In the genomic region with DNA sequence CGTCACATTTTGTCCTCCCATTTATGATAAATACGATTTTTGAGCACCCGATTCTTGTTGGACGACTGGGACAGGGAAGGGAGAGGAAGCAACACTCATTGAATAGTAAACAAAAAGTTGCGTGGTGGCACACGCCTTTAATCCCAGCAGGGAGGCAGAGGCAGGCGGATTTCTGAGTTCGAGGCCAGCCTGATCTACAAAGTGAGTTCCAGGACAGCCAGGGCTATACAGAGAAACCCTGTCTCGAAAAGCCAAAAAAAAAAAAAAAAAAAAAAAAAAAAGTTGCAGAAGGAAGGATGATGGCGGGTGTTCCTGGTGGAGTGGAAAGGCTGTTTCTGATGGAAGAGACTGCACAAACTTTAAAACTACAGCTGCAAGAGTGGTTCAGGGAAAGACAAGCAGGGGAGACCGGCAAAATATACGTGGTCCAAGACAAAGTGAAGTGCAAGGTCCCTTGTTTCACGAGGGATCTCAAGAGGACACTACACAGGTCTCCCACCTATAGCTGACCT, we compare ENCODE assay signal across 8 mouse cellular contexts. TPM values are rescaled to one million over a fixed set of nuclear protein-coding genes. Genes with fewer than 3 reads are reported as not detected.
DNase-seq lines count a peak whose midpoint lies in the region; ATAC-seq and TF ChIP-seq lines count a peak whose summit lies in the region.

No protein-coding gene starts in this region.

- H3K4me3 ChIP-seq in kidney, adult 2 months (ENCODE audit: insufficient read depth, low read depth, low read length): peak overlapping the region; percentile 44
- peak overlapping the region; percentile 54 for H3K4me3 ChIP-seq in brown adipose tissue, adult 24 weeks (ENCODE audit: insufficient read depth, low read depth, low read length)
- H3K4me3 ChIP-seq in hindbrain, postnatal 0 days (ENCODE audit: low read length): peak overlapping the region; percentile 15; the same call in 1 of the 2 replicates
- peak overlapping the region; percentile 62 for H3K4me3 ChIP-seq in midbrain, embryonic 15.5 days

- no peak for ATAC-seq in hindbrain, postnatal 0 days
- peak; percentile 21; the same call in 1 of the 2 replicates for ATAC-seq in midbrain, embryonic 15.5 days (replicated peaks)

- H3K36me3 ChIP-seq in kidney, adult 2 months (ENCODE audit: control insufficient read depth, insufficient read depth, low read length): no peaks in the 10 kb centered on the region
- H3K36me3 ChIP-seq in hindbrain, postnatal 0 days (ENCODE audit: insufficient read depth, low read length): no peaks in the 10 kb centered on the region; the same call in 1 of the 2 replicates
- H3K36me3 ChIP-seq in midbrain, embryonic 15.5 days (replicated peaks): no peaks in the 10 kb centered on the region

- H3K9me3 ChIP-seq in hindbrain, postnatal 0 days (ENCODE audit: low read length): no peaks in the 10 kb centered on the region
- no peaks in the 10 kb centered on the region for H3K9me3 ChIP-seq in midbrain, embryonic 15.5 days

- H3K27ac ChIP-seq in kidney, adult 2 months (ENCODE audit: insufficient read depth, low read depth, low read length): peak overlapping the region; percentile 85
- H3K27ac ChIP-seq in brown adipose tissue, adult 24 weeks (replicated peaks; ENCODE audit: low read depth, low read length): peak overlapping the region; percentile 26; the same call in 1 of the 2 replicates
- H3K27ac ChIP-seq in hindbrain, postnatal 0 days: 0 out of 2 replicates have a peak overlapping the region, but pooled peaks have one; percentile 8
- no peak overlapping the region for H3K27ac ChIP-seq in midbrain, embryonic 15.5 days

- no peaks in the 10 kb centered on the region; the same call in 1 of the 2 replicates for H3K4me1 ChIP-seq in kidney, adult 2 months (ENCODE audit: control insufficient read depth, insufficient read depth, low read length)
- H3K4me1 ChIP-seq in brown adipose tissue, adult 24 weeks (ENCODE audit: control insufficient read depth, insufficient read depth, insufficient read length, low read length): no peaks in the 10 kb centered on the region
- H3K4me1 ChIP-seq in hindbrain, postnatal 0 days (ENCODE audit: insufficient read depth, low read length): peaks cover 8% of the 10 kb centered on the region
- peaks cover 13% of the 10 kb centered on the region for H3K4me1 ChIP-seq in midbrain, embryonic 15.5 days

- no peak for TF ChIP-seq CTCF in kidney, adult 2 months (conservative IDR thresholded peaks at IDR 0.05; ENCODE audit: insufficient read depth, insufficient read length, low read depth, low read length)
- TF ChIP-seq CTCF in hindbrain, postnatal 0 days (IDR thresholded peaks at IDR 0.05; ENCODE audit: low read depth): no peak

- H3K4me2 ChIP-seq in hindbrain, postnatal 0 days (ENCODE audit: low read depth, low read length): peak overlapping the region; percentile 50
- peak overlapping the region; percentile 84 for H3K4me2 ChIP-seq in midbrain, embryonic 15.5 days

- no peak for DNase-seq in kidney, adult 2 months
- DNase-seq in kidney, postnatal 4 days: no peak
- no peak for DNase-seq in hindbrain, postnatal 0 days (ENCODE audit: low spot score)
- DNase-seq in embryo, embryonic 9.5 days (ENCODE audit: extremely low spot score): no peak
- DNase-seq in spleen, postnatal 14 days (ENCODE audit: low spot score in 2 of 2): no peak
- no peak for DNase-seq in frontal cortex, postnatal 14 days (ENCODE audit: low spot score in 2 of 2)

- H3K9ac ChIP-seq in hindbrain, postnatal 0 days (replicated peaks; ENCODE audit: low read length): no peak overlapping the region
- H3K9ac ChIP-seq in midbrain, embryonic 15.5 days: no peak overlapping the region

- 22% methylated on average over 13 of the region's 13 CpGs for WGBS in kidney, adult 2 months
- 30% methylated on average over 12 of the region's 13 CpGs for WGBS in hindbrain, postnatal 0 days
- 32% methylated on average over 13 of the region's 13 CpGs for WGBS in midbrain, embryonic 15.5 days

- no peak for TF ChIP-seq POLR2A in kidney, adult 2 months (IDR thresholded peaks at IDR 0.05; ENCODE audit: low read depth, low read length)

- no peaks in the 10 kb centered on the region for H3K27me3 ChIP-seq in kidney, adult 2 months (replicated peaks; ENCODE audit: control insufficient read depth, insufficient read depth, low read length)
- H3K27me3 ChIP-seq in hindbrain, postnatal 0 days (ENCODE audit: insufficient read depth, low read length): no peaks in the 10 kb centered on the region
- H3K27me3 ChIP-seq in midbrain, embryonic 15.5 days (replicated peaks): no peaks in the 10 kb centered on the region

RNA-seq across cellular contexts. Expression of gene Cdk5rap3, which starts 0.6 kb away (rescaled TPM):
- 35.6 and 37.2 TPM in 2 replicates for polyA plus RNA-seq in kidney, adult 2 months (2012; rRNA removed)
- 19.5 and 27.2 TPM in 2 replicates for polyA plus RNA-seq in brown adipose tissue, adult 24 weeks (2012; ENCODE audit: insufficient read depth, insufficient read length, missing spikeins)
- 44.9 and 56.5 TPM in 2 replicates for total RNA-seq in hindbrain, postnatal 0 days (2014; rRNA removed)
- 77.1 and 87.8 TPM in 2 replicates for polyA plus RNA-seq in hindbrain, postnatal 0 days (2015; fragmentation: Nextera tagmentation; extraction: Ambion mirVana)
- polyA plus RNA-seq in midbrain, embryonic 15.5 days (2015; fragmentation: Nextera tagmentation; extraction: Ambion mirVana): 88.2 and 91.7 TPM in 2 replicates

RNA-seq across cellular contexts. Expression of gene Prr15l, which starts 11.0 kb away (rescaled TPM):
- polyA plus RNA-seq in kidney, adult 2 months (2012; rRNA removed): 114 and 119 TPM in 2 replicates
- not detected in 2 replicates for polyA plus RNA-seq in brown adipose tissue, adult 24 weeks (2012; ENCODE audit: insufficient read depth, insufficient read length, missing spikeins)
- total RNA-seq in hindbrain, postnatal 0 days (2014; rRNA removed): 0.10 and 0.75 TPM in 2 replicates
- 0.19 and 0.71 TPM in 2 replicates for polyA plus RNA-seq in hindbrain, postnatal 0 days (2015; fragmentation: Nextera tagmentation; extraction: Ambion mirVana)
- polyA plus RNA-seq in midbrain, embryonic 15.5 days (2015; fragmentation: Nextera tagmentation; extraction: Ambion mirVana): 0.17 and 0.30 TPM in 2 replicates

RNA-seq across cellular contexts. Expression of gene Pnpo, which starts 26.8 kb away (rescaled TPM):
- polyA plus RNA-seq in kidney, adult 2 months (2012; rRNA removed): 73.0 and 77.1 TPM in 2 replicates
- polyA plus RNA-seq in brown adipose tissue, adult 24 weeks (2012; ENCODE audit: insufficient read depth, insufficient read length, missing spikeins): 19.8 and 25.7 TPM in 2 replicates
- 31.5 and 37.2 TPM in 2 replicates for total RNA-seq in hindbrain, postnatal 0 days (2014; rRNA removed)
- 37.3 and 38.3 TPM in 2 replicates for polyA plus RNA-seq in hindbrain, postnatal 0 days (2015; fragmentation: Nextera tagmentation; extraction: Ambion mirVana)
- polyA plus RNA-seq in midbrain, embryonic 15.5 days (2015; fragmentation: Nextera tagmentation; extraction: Ambion mirVana): 28.7 and 29.7 TPM in 2 replicates

Comparison
In these comparisons a context has a peak if more than half of its experiments do, and no peak if none do; other contexts are left out.
1. RNA of gene Prr15l, which starts 11.0 kb away (polyA plus RNA-seq): 114 to 119 TPM in kidney, adult 2 months; 0.19 to 0.71 TPM in hindbrain, postnatal 0 days, 0.17 to 0.30 TPM in midbrain, embryonic 15.5 days and not detected in brown adipose tissue, adult 24 weeks; every median in the first group is over 10 times any median in the second.
2. Peak in every context shown above with its lines, with median percentiles within 50 percentile points of each other: H3K4me3 ChIP-seq.